Mouse (Mus musculus): Measurements from ENCODE around the gene Gata2. TPM values are rescaled to one million over a fixed set of nuclear protein-coding genes. Genes with fewer than 3 reads are reported as not detected.

Gene Gata2
- polyA plus RNA-seq, 1 experiment from 2014 or later: 1.5 TPM

GRCm38 (mm10) chr6:88203791-88204405 is 10.2 kb downstream of the Gata2 start:
- H3K4me1 ChIP-seq (ENCODE audit: control insufficient read depth, insufficient read depth, low read length): no peaks in the 10 kb centered on the region

GRCm38 (mm10) chr6:88204531-88205385 is 11.1 kb downstream of the Gata2 start:
- DNase-seq (ENCODE audit: low spot score): no peak
- Histone ChIP-seq H3K27me3 (replicated peaks; ENCODE audit: control insufficient read depth, insufficient read depth, low read length) (peaks cover 77% of the 10 kb centered on the region), H3K9ac (ENCODE audit: low read length) (no peak overlapping the region), H3K36me3 (ENCODE audit: control insufficient read depth, insufficient read depth, low read length) (no peaks in the 10 kb centered on the region), H3K9me3 (replicated peaks; ENCODE audit: control insufficient read depth, low read length) (no peaks in the 10 kb centered on the region), H3K27ac (ENCODE audit: low read depth, low read length) (no peak overlapping the region), H3K4me1 (ENCODE audit: control insufficient read depth, insufficient read depth, low read length) (no peaks in the 10 kb centered on the region), H3K4me3 (ENCODE audit: low read depth, low read length) (no peak overlapping the region), H3K4me2 (ENCODE audit: low read length) (no peak overlapping the region)
- no peak for ATAC-seq
- 4% methylated on average over 25 of the region's 25 CpGs for WGBS

More at GRCm38 (mm10) chr6:88203791-88204405, 10.2 kb downstream of the Gata2 start:
- ATAC-seq (no peak), DNase-seq (ENCODE audit: low spot score) (no peak)
- Histone ChIP-seq H3K4me2 (ENCODE audit: low read length) (no peak overlapping the region), H3K27ac (ENCODE audit: low read depth, low read length) (no peak overlapping the region), H3K4me3 (ENCODE audit: low read depth, low read length) (no peak overlapping the region), H3K9ac (ENCODE audit: low read length) (no peak overlapping the region), H3K9me3 (replicated peaks; ENCODE audit: control insufficient read depth, low read length) (no peaks in the 10 kb centered on the region), H3K36me3 (ENCODE audit: control insufficient read depth, insufficient read depth, low read length) (no peaks in the 10 kb centered on the region), H3K27me3 (replicated peaks; ENCODE audit: control insufficient read depth, insufficient read depth, low read length) (peaks cover 86% of the 10 kb centered on the region)
- WGBS: 4% methylated on average over 10 of the region's 10 CpGs

- no peak overlapping the region for H3K9ac ChIP-seq (ENCODE audit: low read length)
- H3K4me1 ChIP-seq (ENCODE audit: control insufficient read depth, insufficient read depth, low read length): no peaks in the 10 kb centered on the region
- H3K4me3 ChIP-seq (ENCODE audit: low read depth, low read length): no peak overlapping the region
- WGBS: 14% methylated on average over 7 of the region's 7 CpGs
- DNase-seq (ENCODE audit: low spot score) (no peak), ATAC-seq (no peak)
- no peaks in the 10 kb centered on the region for H3K9me3 ChIP-seq (replicated peaks; ENCODE audit: control insufficient read depth, low read length)
- no peak overlapping the region for H3K27ac ChIP-seq (ENCODE audit: low read depth, low read length)
- no peak overlapping the region for H3K4me2 ChIP-seq (ENCODE audit: low read length)
- no peaks in the 10 kb centered on the region for H3K36me3 ChIP-seq (ENCODE audit: control insufficient read depth, insufficient read depth, low read length)
- H3K27me3 ChIP-seq (replicated peaks; ENCODE audit: control insufficient read depth, insufficient read depth, low read length): peaks cover 71% of the 10 kb centered on the region
Measured at GRCm38 (mm10) chr6:88205386-88205700, 11.7 kb downstream of the Gata2 start.

DNA sequence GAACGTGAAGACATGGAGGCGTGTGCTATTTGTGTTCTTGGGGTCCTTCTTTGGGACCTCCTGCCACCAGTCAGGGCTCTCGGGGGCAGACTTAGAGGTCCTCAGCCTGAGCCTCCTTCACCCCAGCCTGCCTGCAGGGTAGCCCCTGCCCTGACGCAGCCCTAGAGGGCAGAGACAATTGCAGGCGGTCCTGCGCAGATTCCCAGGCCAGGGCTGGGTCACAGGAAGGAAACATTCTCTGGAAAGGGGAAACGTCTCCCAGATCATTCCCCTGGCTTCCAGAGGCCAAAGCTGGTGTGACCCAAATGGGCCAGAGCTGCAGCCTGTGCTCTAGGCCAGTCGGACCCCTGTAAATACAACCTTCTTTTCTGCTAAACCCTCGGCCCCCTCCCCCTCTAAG is 12.2 kb downstream of the Gata2 start:
- ATAC-seq (no peak), DNase-seq (ENCODE audit: low spot score) (no peak)
- Histone ChIP-seq H3K4me3 (ENCODE audit: low read depth, low read length) (no peak overlapping the region), H3K4me2 (ENCODE audit: low read length) (no peak overlapping the region), H3K9me3 (replicated peaks; ENCODE audit: control insufficient read depth, low read length) (no peaks in the 10 kb centered on the region), H3K9ac (ENCODE audit: low read length) (no peak overlapping the region), H3K27ac (ENCODE audit: low read depth, low read length) (no peak overlapping the region), H3K4me1 (ENCODE audit: control insufficient read depth, insufficient read depth, low read length) (no peaks in the 10 kb centered on the region), H3K36me3 (ENCODE audit: control insufficient read depth, insufficient read depth, low read length) (no peaks in the 10 kb centered on the region), H3K27me3 (replicated peaks; ENCODE audit: control insufficient read depth, insufficient read depth, low read length) (peaks cover 65% of the 10 kb centered on the region)
- WGBS: 10% methylated on average over 9 of the region's 9 CpGs

GRCm38 (mm10) chr6:88206566-88206965 is 12.9 kb downstream of the Gata2 start:
- ATAC-seq (no peak), DNase-seq (ENCODE audit: low spot score) (no peak)
- H3K27me3 ChIP-seq (replicated peaks; ENCODE audit: control insufficient read depth, insufficient read depth, low read length): peaks cover 59% of the 10 kb centered on the region
- 48% methylated on average over 7 of the region's 7 CpGs for WGBS
- H3K4me3 ChIP-seq (ENCODE audit: low read depth, low read length): no peak overlapping the region
- H3K36me3 ChIP-seq (ENCODE audit: control insufficient read depth, insufficient read depth, low read length): no peaks in the 10 kb centered on the region
- H3K9ac ChIP-seq (ENCODE audit: low read length): no peak overlapping the region
- no peak overlapping the region for H3K27ac ChIP-seq (ENCODE audit: low read depth, low read length)
- no peaks in the 10 kb centered on the region for H3K4me1 ChIP-seq (ENCODE audit: control insufficient read depth, insufficient read depth, low read length)
- H3K9me3 ChIP-seq (replicated peaks; ENCODE audit: control insufficient read depth, low read length): no peaks in the 10 kb centered on the region
- no peak overlapping the region for H3K4me2 ChIP-seq (ENCODE audit: low read length)

- ATAC-seq: no peak
- Histone ChIP-seq H3K4me1 (ENCODE audit: control insufficient read depth, insufficient read depth, low read length) (no peaks in the 10 kb centered on the region), H3K27ac (ENCODE audit: low read depth, low read length) (no peak overlapping the region), H3K36me3 (ENCODE audit: control insufficient read depth, insufficient read depth, low read length) (no peaks in the 10 kb centered on the region), H3K27me3 (replicated peaks; ENCODE audit: control insufficient read depth, insufficient read depth, low read length) (peaks cover 49% of the 10 kb centered on the region), H3K9ac (ENCODE audit: low read length) (no peak overlapping the region), H3K4me2 (ENCODE audit: low read length) (no peak overlapping the region), H3K4me3 (ENCODE audit: low read depth, low read length) (no peak overlapping the region), H3K9me3 (replicated peaks; ENCODE audit: control insufficient read depth, low read length) (no peaks in the 10 kb centered on the region)
- no peak for DNase-seq (ENCODE audit: low spot score)
- WGBS: 91% methylated on average over 10 of the region's 10 CpGs
Measured at GRCm38 (mm10) chr6:88207403-88208033, 13.8 kb downstream of the Gata2 start.

GRCm38 (mm10) chr6:88208321-88208720 is 14.6 kb downstream of the Gata2 start:
- no peak for DNase-seq (ENCODE audit: low spot score)
- Histone ChIP-seq H3K27ac (ENCODE audit: low read depth, low read length) (no peak overlapping the region), H3K4me1 (ENCODE audit: control insufficient read depth, insufficient read depth, low read length) (no peaks in the 10 kb centered on the region), H3K36me3 (ENCODE audit: control insufficient read depth, insufficient read depth, low read length) (no peaks in the 10 kb centered on the region), H3K4me2 (ENCODE audit: low read length) (no peak overlapping the region), H3K4me3 (ENCODE audit: low read depth, low read length) (no peak overlapping the region), H3K9ac (ENCODE audit: low read length) (no peak overlapping the region), H3K9me3 (replicated peaks; ENCODE audit: control insufficient read depth, low read length) (no peaks in the 10 kb centered on the region), H3K27me3 (replicated peaks; ENCODE audit: control insufficient read depth, insufficient read depth, low read length) (peaks cover 44% of the 10 kb centered on the region)
- no peak for ATAC-seq
- 94% methylated on average over 3 of the region's 3 CpGs for WGBS

- 77% methylated on average over 5 of the region's 5 CpGs for WGBS
- H3K27me3 ChIP-seq (replicated peaks; ENCODE audit: control insufficient read depth, insufficient read depth, low read length): peaks cover 33% of the 10 kb centered on the region
Measured at GRCm38 (mm10) chr6:88209453-88209852, 15.8 kb downstream of the Gata2 start.

GRCm38 (mm10) chr6:88210182-88210581 is 16.5 kb downstream of the Gata2 start:
- no peak for DNase-seq (ENCODE audit: low spot score)
- 61% methylated on average over 3 of the region's 3 CpGs for WGBS
- no peak for ATAC-seq

More at GRCm38 (mm10) chr6:88209453-88209852, 15.8 kb downstream of the Gata2 start:
- Histone ChIP-seq H3K36me3 (ENCODE audit: control insufficient read depth, insufficient read depth, low read length) (no peaks in the 10 kb centered on the region), H3K27ac (ENCODE audit: low read depth, low read length) (no peak overlapping the region), H3K9ac (ENCODE audit: low read length) (no peak overlapping the region), H3K4me2 (ENCODE audit: low read length) (no peak overlapping the region), H3K4me1 (ENCODE audit: control insufficient read depth, insufficient read depth, low read length) (no peaks in the 10 kb centered on the region), H3K9me3 (replicated peaks; ENCODE audit: control insufficient read depth, low read length) (no peaks in the 10 kb centered on the region), H3K4me3 (ENCODE audit: low read depth, low read length) (no peak overlapping the region)
- DNase-seq (ENCODE audit: low spot score): no peak
- no peak for ATAC-seq

More at GRCm38 (mm10) chr6:88210182-88210581, 16.5 kb downstream of the Gata2 start:
- Histone ChIP-seq H3K4me2 (ENCODE audit: low read length) (no peak overlapping the region), H3K9ac (ENCODE audit: low read length) (no peak overlapping the region), H3K9me3 (replicated peaks; ENCODE audit: control insufficient read depth, low read length) (no peaks in the 10 kb centered on the region), H3K27me3 (replicated peaks; ENCODE audit: control insufficient read depth, insufficient read depth, low read length) (peaks cover 26% of the 10 kb centered on the region), H3K4me1 (ENCODE audit: control insufficient read depth, insufficient read depth, low read length) (no peaks in the 10 kb centered on the region), H3K36me3 (ENCODE audit: control insufficient read depth, insufficient read depth, low read length) (no peaks in the 10 kb centered on the region), H3K4me3 (ENCODE audit: low read depth, low read length) (no peak overlapping the region), H3K27ac (ENCODE audit: low read depth, low read length) (no peak overlapping the region)

All from forebrain, embryonic 14.5 days (tissue).